Mouse (Mus musculus) bone marrow macrophage, adult 2 months (primary cell): ENCODE results near the gene Nanp.

Experiments
- CTCF ChIP-seq: IDR thresholded peaks from 2 replicates; pipeline ENCODE4 v1.5.1; 2012; ENCODE audit warnings: low read depth, mild to moderate bottlenecking, low read length, moderate library complexity
- POLR2A ChIP-seq: IDR thresholded peaks from 2 replicates; pipeline ENCODE4 v1.6.1; 2012; ENCODE audit warnings: mild to moderate bottlenecking, low read depth, low read length, borderline replicate concordance

- TF ChIP-seq CTCF, result no peak
- no peak for TF ChIP-seq POLR2A
Observed at GRCm38 (mm10) chr2:151008939-151009509, 30.2 kb downstream of the Nanp start.
